ENCODE assay signal across 8 mouse cellular contexts in genomic region chr9:59656635-59657617, GRCm38 (mm10). TPM values are rescaled to one million over a fixed set of nuclear protein-coding genes. Genes with fewer than 3 reads are reported as not detected.
DNase-seq lines count a peak whose midpoint lies in the region; ATAC-seq and TF ChIP-seq lines count a peak whose summit lies in the region.

No protein-coding gene starts in this region.

- H3K4me1 ChIP-seq in ES-E14 (ENCODE audit: control insufficient read depth in 2 of 2, insufficient read depth in 2 of 2, low read length in 2 of 2, poor library complexity in 1 of 2) = peaks cover 0 to 17% of the 10 kb centered on the region in 2 experiments; a peak in 3 of 4 replicates
- H3K4me1 ChIP-seq in forebrain, postnatal 0 days (ENCODE audit: insufficient read depth) = peaks cover 32% of the 10 kb centered on the region
- peaks cover 41% of the 10 kb centered on the region for H3K4me1 ChIP-seq in lung, embryonic 16.5 days (replicated peaks; ENCODE audit: control insufficient read depth, insufficient read depth, low read length)
- peaks cover 16% of the 10 kb centered on the region for H3K4me1 ChIP-seq in olfactory bulb, adult 2 months (ENCODE audit: control insufficient read depth, insufficient read depth, low read length)

- peak overlapping the region; percentile 59 for H3K4me2 ChIP-seq in forebrain, postnatal 0 days (ENCODE audit: low read depth)
- peak overlapping the region; percentile 79 for H3K4me2 ChIP-seq in lung, embryonic 16.5 days (ENCODE audit: low read depth, low read length)

- WGBS in forebrain, postnatal 0 days = under 1% methylated on average over 65 of the region's 65 CpGs
- WGBS in lung, embryonic 16.5 days = 1% methylated on average over 65 of the region's 65 CpGs
- WGBS in olfactory bulb, adult 2 months = under 1% methylated on average over 65 of the region's 65 CpGs

- peak; percentile 84 for TF ChIP-seq CTCF in forebrain, postnatal 0 days (IDR thresholded peaks at IDR 0.05; ENCODE audit: low read depth)
- 0 out of 2 replicates have a peak, but pooled peaks have one; percentile 20 for TF ChIP-seq CTCF in olfactory bulb, adult 2 months (IDR thresholded peaks at IDR 0.05; ENCODE audit: insufficient read depth, low read depth, low read length)

- no peaks in the 10 kb centered on the region for H3K27me3 ChIP-seq in forebrain, postnatal 0 days (ENCODE audit: insufficient read depth, low read length)
- H3K27me3 ChIP-seq in lung, embryonic 16.5 days (ENCODE audit: control insufficient read depth, insufficient read depth, low read depth, low read length) = no peaks in the 10 kb centered on the region

- H3K4me3 ChIP-seq in ES-E14 (ENCODE audit: insufficient read depth in 1 of 2, low read depth in 1 of 2, low read length in 2 of 2, poor library complexity in 1 of 2, severe bottlenecking in 1 of 2) = peak overlapping the region; percentile 88 to 90
- H3K4me3 ChIP-seq in forebrain, postnatal 0 days (ENCODE audit: low read depth, low read length) = peak overlapping the region; percentile 66
- peak overlapping the region; percentile 93 for H3K4me3 ChIP-seq in lung, embryonic 16.5 days (ENCODE audit: low read length)
- H3K4me3 ChIP-seq in olfactory bulb, adult 2 months (ENCODE audit: insufficient read depth, low read depth, low read length) = peak overlapping the region; percentile 71

- in situ Hi-C loops in ES-E14 (cut with MboI; ENCODE audit: low sequenced_read_pairs in 2 of 2, unreplicated experiment in 2 of 2) = no loop called here

- H3K9me3 ChIP-seq in ES-E14 (ENCODE audit: control insufficient read depth, insufficient read depth, low read depth, low read length) = no peaks in the 10 kb centered on the region
- no peaks in the 10 kb centered on the region for H3K9me3 ChIP-seq in forebrain, postnatal 0 days (ENCODE audit: low read length)
- H3K9me3 ChIP-seq in lung, embryonic 16.5 days (ENCODE audit: control insufficient read depth, low read length) = no peaks in the 10 kb centered on the region

- peak overlapping the region; percentile 98 for H3K9ac ChIP-seq in ES-E14 (ENCODE audit: insufficient read depth, low read depth, low read length, poor library complexity, severe bottlenecking)
- peak overlapping the region; percentile 85 for H3K9ac ChIP-seq in forebrain, postnatal 0 days
- peak overlapping the region; percentile 88 for H3K9ac ChIP-seq in lung, embryonic 16.5 days (ENCODE audit: low read length)

- 0 out of 2 replicates have a peak, but pooled peaks have one; percentile 24 for TF ChIP-seq POLR2A in olfactory bulb, adult 2 months (IDR thresholded peaks at IDR 0.05; ENCODE audit: insufficient read depth, low read depth, low read length)

- peak; percentile 80 for ATAC-seq in forebrain, postnatal 0 days
- ATAC-seq in lung, embryonic 16.5 days (ENCODE audit: low read depth) = peak; percentile 34

- H3K36me3 ChIP-seq in ES-E14 (ENCODE audit: control insufficient read depth, insufficient read depth, low read length, poor library complexity, severe bottlenecking) = peaks cover 37% of the 10 kb centered on the region
- H3K36me3 ChIP-seq in forebrain, postnatal 0 days (ENCODE audit: insufficient read depth) = no peaks in the 10 kb centered on the region
- H3K36me3 ChIP-seq in lung, embryonic 16.5 days (ENCODE audit: control insufficient read depth, insufficient read depth, low read length) = 0 out of 2 replicates have a peak, but pooled peaks cover 2% of the 10 kb centered on the region

- peak overlapping the region; percentile 91 for H3K27ac ChIP-seq in ES-E14 (ENCODE audit: insufficient read depth, low read depth, low read length, poor library complexity, severe bottlenecking)
- H3K27ac ChIP-seq in forebrain, postnatal 0 days (ENCODE audit: low read depth, low read length) = peak overlapping the region; percentile 93
- peak overlapping the region; percentile 97 for H3K27ac ChIP-seq in lung, embryonic 16.5 days (ENCODE audit: low read length)
- H3K27ac ChIP-seq in olfactory bulb, adult 2 months (ENCODE audit: insufficient read depth, low read depth, low read length) = peak overlapping the region; percentile 96

- peak; percentile 92 for DNase-seq in ES-E14 (ENCODE audit: low read depth, low spot score)
- DNase-seq in cerebellum, adult 11-12 months = peak; percentile 83
- DNase-seq in forebrain, postnatal 0 days = peak; percentile 94
- DNase-seq in heart, postnatal 4 days = peak; percentile 88
- peak; percentile 84 for DNase-seq in layer of hippocampus, adult 8-10 months (ENCODE audit: low spot score in 2 of 2)
- peak; percentile 80 for DNase-seq in thymus, postnatal 0 days (ENCODE audit: low spot score)

TF ChIP-seq in ES-E14, 5 proteins besides CTCF, POLR2A, EP300 and RAD21:
- no peak; the same call in 1 of the 2 replicates for TF ChIP-seq HCFC1 (IDR thresholded peaks at IDR 0.05; ENCODE audit: borderline replicate concordance, insufficient read depth, low read length)
- TF ChIP-seq CHD2 (IDR thresholded peaks at IDR 0.05; ENCODE audit: low read depth, low read length) = no peak; the same call in 1 of the 2 replicates
- TF ChIP-seq ZNF384 (IDR thresholded peaks at IDR 0.05; ENCODE audit: low read depth, low read length) = no peak
- no peak for TF ChIP-seq ZC3H11A (IDR thresholded peaks at IDR 0.05; ENCODE audit: borderline replicate concordance, low read depth, low read length)
- TF ChIP-seq MAFK (IDR thresholded peaks at IDR 0.05; ENCODE audit: insufficient read depth, low read depth, low read length) = peak; percentile 43; the same call in 1 of the 2 replicates

RNA-seq across cellular contexts. Expression of gene Pkm, which starts 0.8 kb away (rescaled TPM):
- total RNA-seq in ES-E14 (2012; rRNA removed) = 2,243 and 2,388 TPM in 2 replicates
- total RNA-seq in forebrain, postnatal 0 days (2014; rRNA removed) = 677 and 762 TPM in 2 replicates
- 764 and 783 TPM in 2 replicates for polyA plus RNA-seq in forebrain, postnatal 0 days (2015; fragmentation: Nextera tagmentation; extraction: Ambion mirVana)
- 1,000 to 10,000 TPM; 1,087 to 1,151 TPM for total RNA-seq in heart, postnatal 4 days (2021)
- total RNA-seq in layer of hippocampus, adult 8-10 months (2022) = 1,000 to 10,000 TPM; 1,385 to 1,484 (median 1,437) TPM
- polyA plus RNA-seq in lung, embryonic 16.5 days (2015; fragmentation: Nextera tagmentation; extraction: Ambion mirVana) = 1,125 and 1,193 TPM in 2 replicates
- 209 TPM in 1 of 2 replicates, not detected in the other for polyA plus RNA-seq in olfactory bulb, adult 2 months (2012; ENCODE audit: insufficient read depth, insufficient read length, low replicate concordance, missing spikeins)
- polyA plus RNA-seq in thymus, postnatal 0 days (2015; fragmentation: Nextera tagmentation; extraction: Ambion mirVana) = 599 and 667 TPM in 2 replicates

RNA-seq across cellular contexts. Expression of gene Gramd2, which starts 23.0 kb away (rescaled TPM):
- total RNA-seq in ES-E14 (2012; rRNA removed) = 3.0 and 3.5 TPM in 2 replicates
- total RNA-seq in forebrain, postnatal 0 days (2014; rRNA removed) = 5.7 and 8.6 TPM in 2 replicates
- polyA plus RNA-seq in forebrain, postnatal 0 days (2015; fragmentation: Nextera tagmentation; extraction: Ambion mirVana) = 4.7 and 5.3 TPM in 2 replicates
- under 1 TPM in 1 of 2 experiments, not detected in 1; 0.11 TPM for total RNA-seq in heart, postnatal 4 days (2021)
- total RNA-seq in layer of hippocampus, adult 8-10 months (2022) = 1 to 10 TPM; 6.5 to 9.7 (median 7.3) TPM
- 11.0 and 13.2 TPM in 2 replicates for polyA plus RNA-seq in lung, embryonic 16.5 days (2015; fragmentation: Nextera tagmentation; extraction: Ambion mirVana)
- not detected in 2 replicates for polyA plus RNA-seq in olfactory bulb, adult 2 months (2012; ENCODE audit: insufficient read depth, insufficient read length, low replicate concordance, missing spikeins)
- 0.20 and 0.41 TPM in 2 replicates for polyA plus RNA-seq in thymus, postnatal 0 days (2015; fragmentation: Nextera tagmentation; extraction: Ambion mirVana)

RNA-seq across cellular contexts. Expression of gene Parp6, which starts 39.8 kb away (rescaled TPM):
- 7.9 and 9.4 TPM in 2 replicates for total RNA-seq in ES-E14 (2012; rRNA removed)
- 133 and 137 TPM in 2 replicates for total RNA-seq in forebrain, postnatal 0 days (2014; rRNA removed)
- 181 and 195 TPM in 2 replicates for polyA plus RNA-seq in forebrain, postnatal 0 days (2015; fragmentation: Nextera tagmentation; extraction: Ambion mirVana)
- total RNA-seq in heart, postnatal 4 days (2021) = 10 to 100 TPM; 16.7 to 17.3 TPM
- total RNA-seq in layer of hippocampus, adult 8-10 months (2022) = 100 to 1,000 TPM; 118 to 145 (median 127) TPM
- 22.6 and 23.7 TPM in 2 replicates for polyA plus RNA-seq in lung, embryonic 16.5 days (2015; fragmentation: Nextera tagmentation; extraction: Ambion mirVana)
- polyA plus RNA-seq in olfactory bulb, adult 2 months (2012; ENCODE audit: insufficient read depth, insufficient read length, low replicate concordance, missing spikeins) = not detected in 2 replicates
- 23.7 and 25.2 TPM in 2 replicates for polyA plus RNA-seq in thymus, postnatal 0 days (2015; fragmentation: Nextera tagmentation; extraction: Ambion mirVana)

Comparison
In these comparisons a context has a peak if more than half of its experiments do, and no peak if none do; other contexts are left out.
1. Peak in every context shown above with its lines: DNase-seq, ATAC-seq, H3K4me3 ChIP-seq and H3K27ac ChIP-seq.